Mouse (Mus musculus) heart, adult 18-20 months (tissue): Measurements from ENCODE around the gene Thsd4. TPM values are rescaled to one million over a fixed set of nuclear protein-coding genes. Genes with fewer than 3 reads are reported as not detected.

Experiments
- DNase-seq, 2 experiments: peaks; one replicate each; pipeline ENCODE4 v3.0.0; 2021 to 2022; ENCODE audit warnings: mixed read lengths in 1 of 2
- total RNA-seq, 2 experiments: library from RNA; stranded (reverse); gene quantifications; 2 replicates each; pipeline ENCODE4 v1.2.3; 2021

Gene Thsd4
- total RNA-seq, 2 experiments from 2014 or later: 4.4 to 4.7 TPM

DNA sequence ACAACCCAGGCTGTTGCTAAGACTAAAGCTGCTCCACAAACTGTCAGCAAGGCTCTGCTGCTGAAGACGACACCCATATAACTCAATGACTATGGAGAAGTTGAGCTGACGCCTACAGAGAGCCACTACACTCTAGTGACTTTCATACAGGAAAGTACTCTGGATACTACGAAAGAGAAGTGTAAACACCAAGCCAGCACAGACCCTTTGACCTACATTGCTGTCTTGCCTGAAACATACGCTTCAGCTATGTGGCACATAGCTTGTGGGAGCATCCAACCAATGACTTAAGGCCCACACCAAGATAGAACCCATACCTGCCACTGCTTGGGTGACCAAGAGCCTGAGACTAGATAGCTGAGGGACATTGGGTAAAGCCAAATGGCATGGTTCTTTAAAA is 141.3 kb downstream of the Thsd4 start:
- DNase-seq: no peak

DNA sequence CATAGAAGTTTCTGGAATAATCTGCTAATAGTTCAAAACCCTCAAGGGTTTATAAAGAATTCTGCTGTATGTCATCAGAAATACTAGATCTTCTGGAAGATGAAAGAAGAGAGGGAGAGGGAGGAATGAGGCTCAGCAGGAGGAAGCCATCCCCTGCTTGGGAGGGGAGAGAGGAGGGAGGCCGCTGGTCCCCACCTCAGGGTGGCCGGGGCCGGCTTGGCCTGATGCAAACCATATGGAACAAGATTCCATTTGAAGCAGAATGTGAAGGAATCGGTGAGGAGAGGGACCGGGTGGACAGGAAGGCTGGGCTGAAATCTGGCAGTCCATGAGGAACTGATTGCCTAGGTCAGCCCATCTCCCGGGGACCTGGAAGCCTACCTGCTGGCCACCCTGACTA is 143.6 kb downstream of the Thsd4 start:
- no peak for DNase-seq

DNA sequence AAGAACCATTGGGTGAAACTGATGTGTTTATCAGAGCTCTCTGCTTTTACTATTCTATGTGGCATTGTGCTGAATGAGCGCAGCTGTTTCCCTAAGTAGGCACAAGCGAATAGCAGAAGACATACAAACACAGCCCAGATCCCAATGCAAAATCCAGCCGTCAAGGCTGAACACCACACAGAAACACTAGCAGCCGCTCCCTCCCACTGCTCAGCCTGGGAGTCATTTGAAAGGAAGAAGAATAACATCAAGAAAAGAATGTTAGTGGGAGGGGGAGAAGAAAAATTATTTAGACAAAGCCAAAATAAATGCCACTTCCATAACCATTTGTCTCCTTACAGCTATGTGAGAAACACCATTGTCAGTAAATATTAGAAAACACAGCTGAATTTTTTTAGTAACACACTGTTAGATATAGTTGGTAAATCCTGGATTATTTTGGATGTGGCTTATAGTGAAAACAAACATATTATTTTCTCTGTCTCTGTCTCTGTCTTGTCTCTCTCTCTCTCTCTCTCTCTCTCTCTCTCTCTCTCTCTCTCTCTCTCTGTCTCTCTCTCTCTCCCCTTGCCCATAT is 148.6 kb downstream of the Thsd4 start:
- DNase-seq: no peak

DNA sequence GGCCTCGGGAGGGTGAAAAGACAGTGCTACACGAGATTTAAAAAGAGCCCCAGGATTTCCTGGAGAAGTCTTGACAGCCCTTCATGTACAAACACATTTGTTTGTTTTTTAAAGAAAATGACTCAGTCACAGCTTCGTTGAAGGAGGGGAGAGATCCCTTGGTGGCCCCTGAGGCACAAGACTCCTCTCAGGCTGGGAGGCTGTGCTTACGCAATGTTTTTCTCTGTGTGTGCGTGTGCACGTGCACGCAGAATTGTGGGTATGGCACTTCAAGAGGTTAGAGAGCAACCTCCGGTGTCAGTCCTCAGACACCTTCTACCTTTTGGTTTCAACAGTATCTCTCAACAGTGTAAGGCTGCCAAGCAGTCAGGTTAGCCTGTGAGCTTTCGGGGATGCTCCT is 153.3 kb downstream of the Thsd4 start:
- no peak for DNase-seq

DNA sequence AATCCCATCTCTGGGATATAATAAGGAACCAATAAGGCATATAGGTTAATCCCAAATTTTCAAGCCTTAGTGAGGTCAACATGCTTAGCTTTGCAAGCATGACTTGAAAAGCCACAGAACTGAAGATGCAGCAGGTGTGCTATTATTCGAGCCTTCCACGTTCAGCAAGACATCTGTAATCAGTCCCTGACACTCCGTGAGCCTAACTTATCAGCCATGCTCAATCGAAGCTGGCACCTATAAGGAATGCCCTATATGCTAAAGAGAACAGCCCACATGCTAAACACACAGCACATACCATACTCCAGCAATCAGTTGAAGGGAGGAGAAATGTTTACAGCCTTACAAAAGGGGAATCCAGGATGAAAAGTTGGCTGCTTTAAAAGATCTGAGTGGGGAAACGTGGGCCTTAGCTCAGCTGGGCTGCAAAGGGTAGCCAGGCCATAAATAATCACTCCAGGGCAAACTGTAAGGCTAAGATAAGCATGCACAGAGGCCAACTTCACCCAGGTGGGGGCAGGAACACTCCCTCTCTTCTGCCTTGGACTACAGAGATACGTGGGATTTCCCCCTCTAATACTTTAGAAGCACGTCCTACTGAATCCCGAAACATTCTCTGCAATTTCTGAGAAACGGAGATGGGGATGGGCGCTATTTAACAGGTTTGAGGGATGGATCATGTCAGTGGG is 154.1 kb downstream of the Thsd4 start:
- DNase-seq: no peak

DNA sequence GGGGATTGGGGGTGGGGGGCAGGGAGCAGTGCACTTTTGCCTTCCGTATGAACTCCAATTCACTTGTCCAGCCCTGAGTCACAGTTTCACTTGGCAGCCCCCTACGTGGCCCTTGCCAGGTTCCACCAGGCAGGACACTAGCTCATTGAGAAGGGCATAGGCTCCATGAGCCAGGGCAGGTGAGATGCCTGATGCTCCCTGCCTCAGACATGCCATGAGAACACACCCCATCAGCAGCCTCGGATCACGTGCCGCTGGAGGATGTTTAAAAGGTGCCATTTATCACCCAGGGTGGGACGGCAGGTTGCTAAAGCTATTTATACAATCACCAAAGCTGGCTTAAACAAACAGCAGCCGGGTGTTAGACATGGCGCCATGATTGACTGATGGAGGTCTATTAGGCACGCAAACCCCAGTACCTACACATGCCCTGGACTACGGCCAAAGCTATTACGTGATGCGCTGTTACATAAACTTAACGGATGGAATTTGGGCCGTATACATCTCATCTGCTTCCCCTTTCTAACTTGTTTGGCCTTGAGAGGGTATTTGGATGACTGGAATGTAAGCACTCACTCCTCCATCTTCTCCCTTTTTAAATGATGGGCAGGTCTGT is 157.6 kb downstream of the Thsd4 start:
- DNase-seq: no peak

- DNase-seq: no peak
These were observed 169.5 kb downstream of the Thsd4 start for GRCm38 (mm10) chr9:60352351-60352750.

- no peak for DNase-seq
These were observed 170.7 kb downstream of the Thsd4 start for GRCm38 (mm10) chr9:60351153-60351552.

- DNase-seq: no peak
These were observed 185.7 kb downstream of the Thsd4 start for GRCm38 (mm10) chr9:60336147-60336546.

DNA sequence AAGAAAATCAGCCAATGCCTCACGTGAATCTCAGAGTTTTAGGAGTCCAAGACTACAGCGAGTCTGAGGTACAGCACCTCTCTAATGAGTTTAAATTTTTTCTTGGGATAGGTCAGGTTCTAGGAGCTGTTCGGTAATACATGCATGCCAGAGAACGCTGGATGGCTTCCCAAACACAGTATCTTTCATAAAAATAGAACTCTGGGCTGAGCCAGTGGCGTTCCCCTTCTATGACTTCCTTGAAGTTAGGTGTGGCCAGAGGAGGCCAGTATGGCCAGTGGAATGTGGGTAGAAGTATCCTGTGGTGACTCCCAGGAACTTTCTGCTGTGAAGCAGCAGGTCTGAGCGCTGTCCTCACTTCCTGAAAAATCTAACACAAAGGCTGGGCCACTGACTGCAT is 186.4 kb downstream of the Thsd4 start:
- peak; percentile 59 to 71 for DNase-seq

- DNase-seq: no peak
These were observed 191.9 kb downstream of the Thsd4 start for GRCm38 (mm10) chr9:60329911-60330310.

- DNase-seq: no peak
These were observed 197.1 kb downstream of the Thsd4 start for GRCm38 (mm10) chr9:60324716-60325115.

DNA sequence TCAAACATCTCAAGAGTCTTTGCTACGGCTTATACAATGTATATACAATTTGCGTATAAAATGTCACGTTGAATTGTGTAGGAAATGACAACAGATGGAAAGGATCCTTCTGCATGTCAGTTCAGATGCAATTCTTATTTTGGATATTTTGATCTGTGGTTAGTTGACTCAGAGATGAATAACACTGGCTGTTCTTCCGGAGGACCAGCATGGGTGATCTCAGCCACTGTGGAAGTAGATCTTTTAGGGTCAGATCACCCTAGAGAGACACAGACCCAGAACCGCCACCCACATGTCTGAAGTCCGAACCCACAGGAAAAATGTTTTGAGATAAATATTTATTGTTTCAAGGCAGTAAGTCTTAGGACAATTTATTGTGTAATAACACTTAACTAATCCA is 198.4 kb downstream of the Thsd4 start:
- DNase-seq: no peak

GRCm38 (mm10) chr9:60317291-60317690 is 204.6 kb downstream of the Thsd4 start:
- DNase-seq: peak; percentile 31 to 48

DNA sequence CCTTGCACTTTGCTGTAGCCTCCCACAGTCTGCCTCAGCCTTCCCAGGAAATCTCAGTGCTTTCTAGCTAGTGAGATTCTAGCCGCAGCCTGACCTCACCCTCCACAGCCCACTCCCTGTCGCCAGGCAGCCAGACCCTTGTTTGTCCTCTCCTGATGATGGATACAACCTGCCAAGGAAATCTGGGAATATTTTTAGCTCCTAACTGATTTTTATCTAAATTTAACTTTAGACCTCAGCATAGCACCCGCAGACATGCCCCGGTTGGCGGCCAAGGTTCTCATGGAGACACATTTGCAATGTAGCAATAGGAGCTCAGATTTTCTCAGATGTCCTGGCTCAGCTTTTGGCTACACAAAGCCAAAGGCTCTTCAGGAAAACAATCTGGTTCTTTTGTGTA is 205.3 kb downstream of the Thsd4 start:
- peak; percentile 41 to 43 for DNase-seq

DNA sequence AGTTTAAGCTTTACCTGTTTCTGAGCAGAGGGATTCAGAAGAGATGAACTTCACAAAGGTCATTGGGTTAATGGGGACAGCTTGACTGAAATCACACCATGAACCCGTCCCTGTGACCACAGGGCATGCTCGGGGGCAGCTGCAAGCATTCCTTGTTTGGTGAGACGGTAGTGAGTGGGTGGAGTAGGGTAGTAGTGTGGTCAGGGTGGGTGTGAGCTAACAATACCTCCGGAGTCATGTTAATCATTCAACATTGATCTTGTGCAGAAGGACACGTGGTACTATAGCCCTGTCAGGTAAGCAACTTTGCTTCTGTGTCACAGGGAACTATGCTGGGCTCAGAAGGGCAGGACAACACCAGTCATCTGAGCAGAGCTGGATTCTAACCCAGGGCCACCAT is 206.3 kb downstream of the Thsd4 start:
- no peak for DNase-seq

- DNase-seq: peak; percentile 22 to 43
These were observed 208.2 kb downstream of the Thsd4 start for GRCm38 (mm10) chr9:60313661-60314060.

DNA sequence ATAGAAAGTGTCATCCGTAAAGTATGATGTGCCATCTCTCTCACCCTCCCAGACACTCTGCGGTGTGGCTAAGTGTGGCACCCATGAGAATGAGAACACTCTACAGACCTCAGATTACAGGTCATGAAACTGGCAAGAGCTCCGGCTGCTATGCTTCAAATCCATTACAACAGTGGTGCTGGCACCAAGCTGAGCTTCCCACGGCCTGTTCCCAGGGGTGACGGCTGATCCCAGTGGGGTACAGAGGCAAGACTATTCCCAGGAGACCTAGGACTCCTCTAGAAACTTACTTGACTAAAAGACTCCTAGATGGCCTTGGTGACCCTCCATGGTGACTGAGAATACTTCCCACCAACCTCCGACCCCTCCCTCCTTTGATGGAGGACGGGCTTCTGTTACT is 209.2 kb downstream of the Thsd4 start:
- no peak for DNase-seq

- peak; percentile 29 to 38 for DNase-seq
These were observed 210.2 kb downstream of the Thsd4 start for GRCm38 (mm10) chr9:60311594-60312128.

DNA sequence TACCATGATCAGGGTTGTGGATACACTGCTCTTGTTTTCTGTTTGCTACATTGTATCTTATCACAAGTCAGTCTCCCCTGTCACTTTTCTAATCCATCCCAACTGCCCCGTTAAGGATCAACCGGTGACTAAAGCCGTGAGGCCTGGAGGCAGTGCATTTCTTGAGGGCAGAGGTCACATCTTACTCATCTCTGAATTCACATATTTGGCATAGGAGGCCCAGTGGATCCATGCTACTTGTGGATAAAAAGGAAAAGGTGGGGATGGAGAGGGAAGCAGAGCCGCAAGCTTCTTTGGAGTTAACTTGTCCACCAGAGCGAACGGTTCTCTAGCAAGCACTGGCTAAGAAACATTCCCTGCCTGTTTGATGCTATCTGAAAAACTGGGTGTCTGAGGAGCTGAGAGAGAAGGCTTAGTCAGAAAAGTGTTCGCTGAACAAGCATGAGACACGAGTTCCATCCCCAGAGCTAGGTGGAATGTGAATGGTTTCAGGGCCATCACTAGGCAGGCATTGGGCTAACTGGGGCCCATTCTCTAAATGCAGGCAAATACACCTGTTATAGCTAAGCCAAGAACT is 211.0 kb downstream of the Thsd4 start:
- no peak for DNase-seq

DNA sequence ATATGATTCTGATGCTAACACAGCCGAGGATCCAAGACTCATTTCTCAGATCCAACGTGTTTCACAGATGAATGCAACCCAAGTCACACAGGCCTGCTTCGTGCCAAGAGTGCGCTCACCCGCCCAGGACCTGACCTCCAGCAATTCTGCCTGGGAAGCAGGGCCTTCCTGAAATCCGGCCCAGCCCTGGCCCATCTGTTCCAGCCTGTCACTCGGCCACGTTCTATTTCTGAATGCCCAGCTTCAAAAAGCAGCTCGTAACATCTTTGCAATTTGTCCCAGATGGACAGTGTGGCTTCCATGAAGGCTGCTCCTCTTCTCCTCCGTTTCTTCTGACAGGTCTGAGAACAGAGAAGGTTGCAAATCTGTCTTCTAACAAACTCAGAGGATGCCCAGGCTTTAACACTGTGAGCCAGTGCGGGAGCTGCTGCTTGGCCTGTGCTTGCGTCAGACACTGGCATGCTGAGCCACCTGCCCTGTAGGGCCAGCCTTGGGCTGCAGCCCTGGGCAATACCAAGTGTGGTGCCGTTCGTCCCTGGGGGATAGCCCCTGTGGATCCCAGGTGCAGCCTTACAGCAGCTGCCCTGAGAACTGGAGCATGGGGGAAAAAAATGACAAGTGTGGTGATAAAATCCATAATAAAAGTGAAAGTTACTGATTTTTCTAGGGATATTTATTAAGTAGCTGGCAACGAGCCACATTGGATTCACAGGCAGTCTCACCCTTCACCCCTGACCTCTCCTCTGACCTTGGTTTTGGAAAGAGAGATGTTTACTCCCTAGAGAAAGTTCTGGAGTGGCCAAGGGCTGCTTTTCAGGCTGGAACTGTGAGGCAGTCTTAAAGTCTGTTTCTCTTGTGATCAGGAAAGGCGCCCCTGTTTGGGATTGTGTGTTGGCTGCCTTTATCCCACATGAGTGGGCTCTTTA is 211.8 kb downstream of the Thsd4 start:
- peak; percentile 79 to 89 for DNase-seq

DNA sequence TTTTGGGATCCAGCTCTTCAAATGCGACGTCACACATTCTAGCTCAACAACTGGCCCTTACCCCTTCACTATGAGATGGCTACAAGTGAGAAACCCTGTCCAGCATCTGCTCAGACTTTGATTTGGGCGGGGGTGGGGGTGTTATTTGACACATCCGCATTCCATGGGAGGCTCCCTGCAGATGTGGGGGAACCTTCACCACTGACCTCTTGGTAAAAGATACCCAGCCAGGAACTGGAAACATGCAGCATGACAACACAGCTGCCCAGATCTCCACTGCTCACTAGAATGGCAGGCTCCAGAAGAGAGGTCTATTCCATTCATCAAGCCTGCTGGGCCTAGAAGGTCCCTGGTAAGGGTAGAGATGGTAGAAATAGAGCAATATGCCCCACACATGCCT is 213.7 kb downstream of the Thsd4 start:
- DNase-seq: no peak
